Mouse (Mus musculus) testis, adult 2 months (tissue): Measurements from ENCODE around the gene Myb.

ENCODE experiments used
- CTCF ChIP-seq: fragments of 200-500 bp; IDR thresholded peaks from 2 replicates; pipeline ENCODE4 v1.5.1; 2012; ENCODE audit warnings: low read depth, mild to moderate bottlenecking, inconsistent platforms, low read length, moderate library complexity; ENCODE audit not compliant: control insufficient read depth, insufficient read depth, insufficient replicate concordance
- POLR2A ChIP-seq: fragments of 200-500 bp; IDR thresholded peaks from 2 replicates; pipeline ENCODE4 v1.6.1; 2012; ENCODE audit warnings: low read depth, mild to moderate bottlenecking, inconsistent platforms, low read length, moderate library complexity; ENCODE audit not compliant: control insufficient read depth

DNA sequence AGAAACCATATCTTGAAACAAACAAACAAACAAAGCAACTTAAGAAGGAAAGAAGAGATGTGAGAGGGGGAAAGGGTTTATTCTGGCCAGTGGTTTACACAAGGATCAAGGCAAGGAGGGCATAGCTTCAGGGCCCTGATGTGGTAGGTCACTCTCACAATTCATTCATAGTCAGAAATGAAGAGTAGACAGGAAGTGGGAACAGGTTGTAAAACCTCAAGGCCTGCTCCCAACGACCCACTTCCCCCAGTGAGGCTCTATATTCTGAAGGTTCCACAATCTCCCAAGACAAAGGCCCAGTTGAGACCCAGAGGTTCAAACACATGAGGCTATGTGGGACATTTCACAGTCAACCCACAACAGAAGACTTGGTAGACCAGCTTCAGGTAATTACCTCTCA, 46.6 kb upstream of the Myb start:
- TF ChIP-seq POLR2A = no peak
- TF ChIP-seq CTCF = no peak
